Mouse (Mus musculus): ENCODE results near the gene Fzd1.

DNA sequence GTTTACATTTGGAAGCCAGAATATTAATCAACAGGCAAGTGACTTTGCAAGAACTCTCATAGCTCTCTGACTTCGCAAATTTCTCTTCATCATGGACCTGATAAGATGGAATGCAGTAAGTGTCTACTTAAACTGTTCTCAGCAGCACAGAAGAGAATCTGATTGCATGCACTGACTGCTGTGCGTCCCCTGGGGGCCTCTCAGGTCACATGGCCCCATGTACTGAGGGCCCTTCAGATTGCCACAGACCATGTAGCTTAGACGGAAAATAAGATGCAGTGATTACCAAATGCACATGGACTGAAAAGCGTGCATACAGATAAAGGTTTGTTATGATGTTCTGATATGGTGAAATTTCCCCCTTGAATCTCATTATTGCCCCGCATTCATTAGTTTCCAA is 8.9 kb upstream of the Fzd1 start:
- TF ChIP-seq CTCF (IDR thresholded peaks at IDR 0.05) (no peak), POLR2A (IDR thresholded peaks at IDR 0.05; ENCODE audit: insufficient read depth, low read depth, low read length) (no peak)

Data from heart, adult 2 months (tissue).